Mouse (Mus musculus): ENCODE measurements around the gene Slc38a1. TPM values are rescaled to one million over a fixed set of nuclear protein-coding genes. Genes with fewer than 3 reads are reported as not detected.

Slc38a1 gene
- polyA plus RNA-seq, 1 experiment from 2014 or later: 81.9 TPM

DNA sequence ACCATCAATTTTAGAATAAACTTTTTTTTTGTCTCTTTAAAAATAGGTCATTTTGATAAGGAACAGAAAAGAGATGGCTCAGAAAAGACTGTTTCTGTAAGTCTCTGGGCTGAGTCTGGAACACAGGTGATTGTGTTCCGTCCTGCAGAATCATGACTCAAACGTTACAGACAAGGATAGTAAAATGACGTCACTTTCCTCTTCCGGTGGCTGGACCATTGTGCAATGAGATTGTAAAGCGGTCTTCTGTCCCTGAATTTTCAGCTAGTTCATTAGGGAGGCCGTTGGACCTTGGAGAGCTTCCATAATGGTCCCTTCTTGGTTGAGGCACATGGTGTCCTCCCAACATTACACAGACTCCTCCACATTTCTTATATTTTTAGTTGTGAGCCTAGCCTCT, 27.0 kb upstream of the Slc38a1 start:
- Histone ChIP-seq H3K27ac (ENCODE audit: low read depth, low read length) (no peak overlapping the region), H3K27me3 (ENCODE audit: control insufficient read depth, insufficient read depth, low read length) (no peaks in the 10 kb centered on the region), H3K4me1 (ENCODE audit: control insufficient read depth, insufficient read depth, low read length) (peaks cover 3% of the 10 kb centered on the region; the same call in 1 of the 2 replicates), H3K9ac (ENCODE audit: low read depth, low read length) (no peak overlapping the region), H3K4me3 (ENCODE audit: low read depth, low read length) (no peak overlapping the region), H3K36me3 (ENCODE audit: control insufficient read depth, insufficient read depth, low read length) (no peaks in the 10 kb centered on the region), H3K9me3 (replicated peaks; ENCODE audit: control insufficient read depth, low read length) (no peaks in the 10 kb centered on the region), H3K4me2 (no peak overlapping the region)
- ATAC-seq (replicated peaks; ENCODE audit: insufficient number of reproducible peaks, low FRiP score, low TSS enrichment): no peak
- 68% methylated on average over 6 of the region's 6 CpGs for WGBS (ENCODE audit: insufficient replicate concordance)

DNA sequence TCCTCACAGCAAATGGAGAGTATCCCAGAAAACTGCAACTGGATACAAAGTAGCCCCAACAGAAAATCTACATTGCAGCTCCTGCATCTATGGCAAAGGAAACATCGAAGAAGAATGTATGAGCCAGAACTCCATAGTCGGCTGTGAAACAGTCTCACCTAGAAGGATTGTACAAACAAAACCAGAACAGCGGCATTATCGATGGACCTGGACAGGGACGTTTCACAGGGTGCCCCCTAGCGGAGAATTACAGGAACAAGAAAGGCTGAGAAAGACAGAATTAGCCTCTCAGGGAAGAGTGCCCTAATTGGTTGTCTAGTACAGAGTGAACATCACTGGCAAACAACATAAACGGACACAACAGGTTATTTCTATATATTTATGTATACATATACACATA, 23.9 kb upstream of the Slc38a1 start:
- 7% methylated on average over 7 of the region's 7 CpGs for WGBS (ENCODE audit: insufficient replicate concordance)
- Histone ChIP-seq H3K4me2 (peak overlapping the region; percentile 55), H3K27me3 (ENCODE audit: control insufficient read depth, insufficient read depth, low read length) (no peaks in the 10 kb centered on the region), H3K9me3 (replicated peaks; ENCODE audit: control insufficient read depth, low read length) (no peaks in the 10 kb centered on the region), H3K27ac (ENCODE audit: low read depth, low read length) (no peak overlapping the region), H3K36me3 (ENCODE audit: control insufficient read depth, insufficient read depth, low read length) (no peaks in the 10 kb centered on the region), H3K4me3 (ENCODE audit: low read depth, low read length) (0 out of 2 replicates have a peak overlapping the region, but pooled peaks have one; percentile 8), H3K9ac (ENCODE audit: low read depth, low read length) (no peak overlapping the region), H3K4me1 (ENCODE audit: control insufficient read depth, insufficient read depth, low read length) (peaks cover 3% of the 10 kb centered on the region; the same call in 1 of the 2 replicates)
- ATAC-seq (replicated peaks; ENCODE audit: insufficient number of reproducible peaks, low FRiP score, low TSS enrichment): no peak

DNA sequence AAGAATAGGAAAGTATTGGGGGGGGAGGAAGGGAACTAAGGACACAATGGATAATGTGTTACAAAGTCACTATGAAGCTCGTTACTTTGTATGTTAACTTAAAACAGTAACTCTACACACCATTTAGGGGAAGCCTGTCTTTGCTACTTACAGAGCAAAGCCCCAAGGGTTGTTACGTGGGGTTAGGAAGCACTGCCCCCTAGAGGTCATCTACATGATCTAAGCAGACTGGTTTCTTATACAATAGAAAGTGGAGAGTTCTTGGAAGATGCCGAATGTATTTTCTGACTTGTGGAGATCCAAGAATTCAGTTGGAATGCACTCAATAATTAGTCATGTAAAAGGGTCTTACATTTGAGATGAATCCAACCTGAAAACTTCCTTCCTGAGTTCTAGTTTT, 23.2 kb upstream of the Slc38a1 start:
- Histone ChIP-seq H3K4me2 (peak overlapping the region; percentile 55; the same call in 1 of the 2 replicates), H3K36me3 (ENCODE audit: control insufficient read depth, insufficient read depth, low read length) (no peaks in the 10 kb centered on the region), H3K27me3 (ENCODE audit: control insufficient read depth, insufficient read depth, low read length) (no peaks in the 10 kb centered on the region), H3K27ac (ENCODE audit: low read depth, low read length) (no peak overlapping the region), H3K4me1 (ENCODE audit: control insufficient read depth, insufficient read depth, low read length) (peaks cover 8% of the 10 kb centered on the region), H3K4me3 (ENCODE audit: low read depth, low read length) (no peak overlapping the region), H3K9me3 (replicated peaks; ENCODE audit: control insufficient read depth, low read length) (no peaks in the 10 kb centered on the region), H3K9ac (ENCODE audit: low read depth, low read length) (no peak overlapping the region)
- WGBS (ENCODE audit: insufficient replicate concordance): 11% methylated on average over 3 of the region's 3 CpGs
- 0 out of 2 replicates have a peak, but pooled peaks have one; percentile 49 for ATAC-seq (replicated peaks; ENCODE audit: insufficient number of reproducible peaks, low FRiP score, low TSS enrichment)

DNA sequence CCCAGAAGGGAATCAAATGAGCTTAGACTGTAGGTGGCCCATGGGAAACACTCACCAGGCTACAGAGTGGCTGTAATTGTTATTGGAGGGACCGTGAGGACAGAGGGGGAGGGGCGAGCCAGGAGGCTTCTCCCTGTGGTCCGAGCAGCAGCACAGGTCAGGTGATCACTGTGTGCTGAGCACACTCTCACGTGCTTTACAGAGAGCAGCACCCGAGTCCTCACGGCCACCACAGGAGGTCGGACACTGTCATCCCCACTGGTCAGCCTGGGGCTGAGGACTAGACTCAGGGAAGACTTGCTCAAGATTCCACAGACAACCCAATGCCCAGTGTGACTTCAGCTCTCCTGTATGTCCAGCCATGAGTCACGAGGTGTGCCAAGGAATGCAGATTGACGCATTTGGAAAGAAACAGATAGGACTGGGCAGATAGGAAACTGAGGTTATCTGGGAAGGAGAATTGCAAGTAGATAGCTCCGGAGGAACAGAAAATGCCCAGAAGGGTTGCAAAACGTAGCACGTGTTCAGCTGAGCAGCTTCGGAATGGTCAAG, 18.0 kb upstream of the Slc38a1 start:
- H3K9ac ChIP-seq (ENCODE audit: low read depth, low read length): no peak overlapping the region
- peaks cover 10% of the 10 kb centered on the region for H3K4me1 ChIP-seq (ENCODE audit: control insufficient read depth, insufficient read depth, low read length)
- H3K27ac ChIP-seq (ENCODE audit: low read depth, low read length): no peak overlapping the region
- ATAC-seq (replicated peaks; ENCODE audit: insufficient number of reproducible peaks, low FRiP score, low TSS enrichment): 0 out of 2 replicates have a peak, but pooled peaks have one; percentile 31
- peak overlapping the region; percentile 52 for H3K4me2 ChIP-seq
- H3K27me3 ChIP-seq (ENCODE audit: control insufficient read depth, insufficient read depth, low read length): no peaks in the 10 kb centered on the region
- H3K36me3 ChIP-seq (ENCODE audit: control insufficient read depth, insufficient read depth, low read length): no peaks in the 10 kb centered on the region
- 0 out of 2 replicates have a peak overlapping the region, but pooled peaks have one; percentile 5 for H3K4me3 ChIP-seq (ENCODE audit: low read depth, low read length)
- H3K9me3 ChIP-seq (replicated peaks; ENCODE audit: control insufficient read depth, low read length): no peaks in the 10 kb centered on the region
- 19% methylated on average over 13 of the region's 13 CpGs for WGBS (ENCODE audit: insufficient replicate concordance)

DNA sequence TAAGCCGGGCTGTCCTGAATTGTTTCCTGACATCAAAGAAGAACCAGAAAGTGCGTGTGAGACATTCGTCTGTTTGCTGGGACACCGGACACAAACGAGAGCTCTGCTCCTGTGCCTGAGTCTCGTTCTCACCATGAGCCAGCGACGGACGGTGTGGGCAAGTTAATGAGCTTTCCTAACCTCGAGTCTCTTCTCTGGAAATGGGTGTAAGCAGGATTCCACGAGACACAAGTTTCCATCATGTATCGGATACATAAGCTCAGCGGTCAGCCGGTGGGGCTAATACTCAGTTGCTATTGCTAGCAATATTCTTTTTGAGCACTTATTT, 15.5 kb upstream of the Slc38a1 start:
- no peak for ATAC-seq (replicated peaks; ENCODE audit: insufficient number of reproducible peaks, low FRiP score, low TSS enrichment)
- WGBS (ENCODE audit: insufficient replicate concordance): 61% methylated on average over 14 of the region's 14 CpGs
- H3K4me3 ChIP-seq (ENCODE audit: low read depth, low read length): no peak overlapping the region
- no peaks in the 10 kb centered on the region for H3K9me3 ChIP-seq (replicated peaks; ENCODE audit: control insufficient read depth, low read length)
- H3K4me1 ChIP-seq (ENCODE audit: control insufficient read depth, insufficient read depth, low read length): peaks cover 12% of the 10 kb centered on the region
- H3K9ac ChIP-seq (ENCODE audit: low read depth, low read length): no peak overlapping the region
- H3K4me2 ChIP-seq: peak overlapping the region; percentile 22; the same call in 1 of the 2 replicates
- no peaks in the 10 kb centered on the region for H3K27me3 ChIP-seq (ENCODE audit: control insufficient read depth, insufficient read depth, low read length)
- no peak overlapping the region for H3K27ac ChIP-seq (ENCODE audit: low read depth, low read length)
- H3K36me3 ChIP-seq (ENCODE audit: control insufficient read depth, insufficient read depth, low read length): no peaks in the 10 kb centered on the region

DNA sequence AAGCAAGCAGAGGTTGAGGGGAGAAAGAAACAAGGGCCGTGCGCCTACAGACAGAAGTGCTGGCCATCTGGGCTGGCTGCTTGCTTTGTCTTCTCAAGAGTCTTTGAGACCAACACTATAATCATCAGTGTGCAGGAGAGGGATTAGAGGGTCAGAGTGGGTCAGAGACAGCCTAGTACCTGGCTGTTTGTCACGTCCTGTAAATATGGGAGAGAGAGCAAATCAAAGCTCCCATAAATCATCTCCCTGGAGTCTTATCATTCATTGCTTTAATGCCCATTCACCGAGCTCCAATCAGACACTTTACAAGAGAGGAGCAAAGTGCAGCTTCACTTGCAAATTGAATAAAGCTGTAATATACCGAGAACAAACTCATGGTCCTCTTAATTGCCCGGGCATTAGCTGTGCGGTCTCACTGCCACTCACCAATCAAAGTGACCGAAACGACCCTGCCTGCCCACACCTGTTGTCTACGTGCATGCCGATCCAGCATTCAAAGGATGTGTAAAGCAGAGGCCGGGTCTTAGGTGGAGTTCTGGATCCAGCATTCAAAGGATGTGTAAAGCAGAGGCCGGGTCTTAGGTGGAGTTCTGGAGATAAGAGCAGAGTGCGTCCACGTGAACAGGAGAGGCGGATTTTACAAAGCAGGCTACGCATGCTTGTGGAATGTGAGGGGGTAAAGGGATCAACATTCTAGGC, 15.0 kb upstream of the Slc38a1 start:
- peaks cover 12% of the 10 kb centered on the region for H3K4me1 ChIP-seq (ENCODE audit: control insufficient read depth, insufficient read depth, low read length)
- WGBS (ENCODE audit: insufficient replicate concordance): 56% methylated on average over 17 of the region's 17 CpGs

GRCm38 (mm10) chr15:96655514-96655913, 12.8 kb upstream of the Slc38a1 start:
- 84% methylated on average over 14 of the region's 14 CpGs for WGBS (ENCODE audit: insufficient replicate concordance)
- Histone ChIP-seq H3K27me3 (ENCODE audit: control insufficient read depth, insufficient read depth, low read length) (no peaks in the 10 kb centered on the region), H3K9me3 (replicated peaks; ENCODE audit: control insufficient read depth, low read length) (no peaks in the 10 kb centered on the region), H3K9ac (ENCODE audit: low read depth, low read length) (no peak overlapping the region), H3K36me3 (ENCODE audit: control insufficient read depth, insufficient read depth, low read length) (no peaks in the 10 kb centered on the region), H3K27ac (ENCODE audit: low read depth, low read length) (no peak overlapping the region), H3K4me1 (ENCODE audit: control insufficient read depth, insufficient read depth, low read length) (peaks cover 4% of the 10 kb centered on the region), H3K4me3 (ENCODE audit: low read depth, low read length) (no peak overlapping the region), H3K4me2 (no peak overlapping the region)
- no peak for ATAC-seq (replicated peaks; ENCODE audit: insufficient number of reproducible peaks, low FRiP score, low TSS enrichment)

More for the DNA sequence above, 15.0 kb upstream of the Slc38a1 start:
- peak overlapping the region; percentile 22; the same call in 1 of the 2 replicates for H3K4me2 ChIP-seq
- H3K9me3 ChIP-seq (replicated peaks; ENCODE audit: control insufficient read depth, low read length): no peaks in the 10 kb centered on the region
- no peaks in the 10 kb centered on the region for H3K36me3 ChIP-seq (ENCODE audit: control insufficient read depth, insufficient read depth, low read length)
- H3K4me3 ChIP-seq (ENCODE audit: low read depth, low read length): no peak overlapping the region
- ATAC-seq (replicated peaks; ENCODE audit: insufficient number of reproducible peaks, low FRiP score, low TSS enrichment): no peak
- no peak overlapping the region for H3K27ac ChIP-seq (ENCODE audit: low read depth, low read length)
- no peak overlapping the region for H3K9ac ChIP-seq (ENCODE audit: low read depth, low read length)
- no peaks in the 10 kb centered on the region for H3K27me3 ChIP-seq (ENCODE audit: control insufficient read depth, insufficient read depth, low read length)

DNA sequence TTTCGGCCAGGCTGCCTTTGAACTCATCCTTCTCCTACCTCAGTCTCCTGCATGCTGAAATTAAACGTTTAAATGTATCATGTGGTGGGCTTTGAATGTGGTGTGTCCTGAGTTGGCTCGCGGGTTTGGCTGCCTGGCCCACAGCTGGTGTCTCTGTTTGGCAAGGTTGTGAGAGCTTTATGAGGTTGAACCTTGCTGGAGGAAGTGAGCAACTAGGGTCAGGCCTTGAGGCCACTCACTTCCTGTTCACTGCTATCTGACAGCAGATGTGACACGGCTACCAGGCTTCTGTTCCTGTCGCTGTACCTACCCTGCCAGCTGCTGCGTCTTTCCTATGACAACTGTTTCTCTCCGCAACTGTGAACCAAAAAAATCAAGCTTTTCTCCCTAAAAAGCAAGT, 12.0 kb upstream of the Slc38a1 start:
- H3K27ac ChIP-seq (ENCODE audit: low read depth, low read length): no peak overlapping the region
- no peak overlapping the region for H3K4me2 ChIP-seq
- H3K4me1 ChIP-seq (ENCODE audit: control insufficient read depth, insufficient read depth, low read length): 0 out of 2 replicates have a peak, but pooled peaks cover 2% of the 10 kb centered on the region
- H3K4me3 ChIP-seq (ENCODE audit: low read depth, low read length): no peak overlapping the region
- H3K27me3 ChIP-seq (ENCODE audit: control insufficient read depth, insufficient read depth, low read length): no peaks in the 10 kb centered on the region
- H3K9ac ChIP-seq (ENCODE audit: low read depth, low read length): no peak overlapping the region
- H3K36me3 ChIP-seq (ENCODE audit: control insufficient read depth, insufficient read depth, low read length): no peaks in the 10 kb centered on the region
- 61% methylated on average over 8 of the region's 8 CpGs for WGBS (ENCODE audit: insufficient replicate concordance)
- ATAC-seq (replicated peaks; ENCODE audit: insufficient number of reproducible peaks, low FRiP score, low TSS enrichment): no peak
- no peaks in the 10 kb centered on the region for H3K9me3 ChIP-seq (replicated peaks; ENCODE audit: control insufficient read depth, low read length)

Measured in heart, embryonic 11.5 days (tissue).